Mouse (Mus musculus): ENCODE results near the gene Spindoc.

The Spindoc gene

GRCm38 (mm10) chr19:7382903-7383865 is at the start of gene Spindoc:
TSS of gene Spindoc (minus strand) at chr19:7382994.
- DNase-seq (ENCODE audit: low spot score in 2 of 2) = peak; percentile 99

GRCm38 (mm10) chr19:7425398-7425775 is 42.6 kb upstream of the Spindoc start:
- no peak for DNase-seq (ENCODE audit: low spot score in 2 of 2)

- DNase-seq (ENCODE audit: low spot score in 2 of 2) = no peak
Measured at GRCm38 (mm10) chr19:7424590-7425397, 42.0 kb upstream of the Spindoc start.

- no peak for DNase-seq (ENCODE audit: low spot score in 2 of 2)
Measured at GRCm38 (mm10) chr19:7424131-7424530, 41.3 kb upstream of the Spindoc start.

GRCm38 (mm10) chr19:7423656-7424030 is 40.8 kb upstream of the Spindoc start:
- no peak for DNase-seq (ENCODE audit: low spot score in 2 of 2)

GRCm38 (mm10) chr19:7423028-7423655 is 40.3 kb upstream of the Spindoc start:
- DNase-seq (ENCODE audit: low spot score in 2 of 2) = peak; percentile 45 to 64

- no peak for DNase-seq (ENCODE audit: low spot score in 2 of 2)
Measured at GRCm38 (mm10) chr19:7422656-7423027, 39.8 kb upstream of the Spindoc start.

- DNase-seq (ENCODE audit: low spot score in 2 of 2) = peak in 1 of 2 experiments; percentile 16
Measured at GRCm38 (mm10) chr19:7421602-7422591, 39.1 kb upstream of the Spindoc start.

- peak in 1 of 2 experiments; percentile 16 for DNase-seq (ENCODE audit: low spot score in 2 of 2)
Measured at GRCm38 (mm10) chr19:7420841-7421601, 38.2 kb upstream of the Spindoc start.

- DNase-seq (ENCODE audit: low spot score in 2 of 2) = no peak
Measured at GRCm38 (mm10) chr19:7420108-7420507, 37.3 kb upstream of the Spindoc start.

- DNase-seq (ENCODE audit: low spot score in 2 of 2) = peak in 1 of 2 experiments; percentile 18
Measured at GRCm38 (mm10) chr19:7419134-7419533, 36.3 kb upstream of the Spindoc start.

GRCm38 (mm10) chr19:7417911-7418849 is 35.4 kb upstream of the Spindoc start:
- peak; percentile 74 to 91 for DNase-seq (ENCODE audit: low spot score in 2 of 2)

GRCm38 (mm10) chr19:7416834-7417735 is 34.3 kb upstream of the Spindoc start, which contains the start of gene 2700081O15Rik:
TSS of gene 2700081O15Rik (plus strand) at chr19:7417625.
- DNase-seq (ENCODE audit: low spot score in 2 of 2) = peak; percentile 64 to 84

GRCm38 (mm10) chr19:7415916-7416833 is 33.4 kb upstream of the Spindoc start:
- no peak for DNase-seq (ENCODE audit: low spot score in 2 of 2)

- no peak for DNase-seq (ENCODE audit: low spot score in 2 of 2)
Measured at GRCm38 (mm10) chr19:7412361-7412760, 29.6 kb upstream of the Spindoc start.

- no peak for DNase-seq (ENCODE audit: low spot score in 2 of 2)
Measured at GRCm38 (mm10) chr19:7404623-7405229, 21.9 kb upstream of the Spindoc start.

Data from spleen, postnatal 4 days (tissue).